Mouse (Mus musculus) brain, adult 2 months (tissue): ENCODE measurements around the gene Cds1.
"Not testable (repeated sequence)": the region's sequence is repeated elsewhere in the genome, so short reads cannot be mapped to it uniquely, and the experiment has no call there.

Source experiments
- DNase-seq: peaks from one replicate; pipeline ENCODE4 v3.0.0; 2011; ENCODE audit warnings: low read depth, low spot score

Gene Cds1

GRCm38 (mm10) chr5:101828932-101829331 lies 64.0 kb downstream of the Cds1 start:
- DNase-seq, result no peak

- peak; percentile 29 for DNase-seq
Measured at GRCm38 (mm10) chr5:101830180-101830579, 65.2 kb downstream of the Cds1 start.

- peak; percentile 88 for DNase-seq
Measured at GRCm38 (mm10) chr5:101832042-101832441, 67.1 kb downstream of the Cds1 start.

- no peak for DNase-seq
Measured at GRCm38 (mm10) chr5:101832991-101833390, 68.1 kb downstream of the Cds1 start.

GRCm38 (mm10) chr5:101833875-101834274 lies 68.9 kb downstream of the Cds1 start:
- DNase-seq, result no peak

- no peak for DNase-seq
Measured at GRCm38 (mm10) chr5:101836221-101836620, 71.3 kb downstream of the Cds1 start.

GRCm38 (mm10) chr5:101837605-101838004 lies 72.7 kb downstream of the Cds1 start:
- DNase-seq, result not testable (repeated sequence)

GRCm38 (mm10) chr5:101840476-101840875 lies 75.5 kb downstream of the Cds1 start:
- DNase-seq, result peak; percentile 72

GRCm38 (mm10) chr5:101845011-101845410 lies 80.1 kb downstream of the Cds1 start:
- DNase-seq, result peak; percentile 67

GRCm38 (mm10) chr5:101845930-101846329 lies 81.0 kb downstream of the Cds1 start:
- DNase-seq, result no peak

- DNase-seq, result no peak
Measured at GRCm38 (mm10) chr5:101847323-101847722, 82.4 kb downstream of the Cds1 start.

- peak; percentile 70 for DNase-seq
Measured at GRCm38 (mm10) chr5:101847762-101848161, 82.8 kb downstream of the Cds1 start.

- DNase-seq, result no peak
Measured at GRCm38 (mm10) chr5:101851133-101851532, 86.2 kb downstream of the Cds1 start.

GRCm38 (mm10) chr5:101852116-101852680 lies 87.3 kb downstream of the Cds1 start:
- DNase-seq, result no peak

- no peak for DNase-seq
Measured at GRCm38 (mm10) chr5:101854100-101854499, 89.2 kb downstream of the Cds1 start.

- DNase-seq, result peak; percentile 61
Measured at GRCm38 (mm10) chr5:101854667-101855066, 89.7 kb downstream of the Cds1 start.

- DNase-seq, result no peak
Measured at GRCm38 (mm10) chr5:101855475-101855874, 90.5 kb downstream of the Cds1 start.

GRCm38 (mm10) chr5:101858891-101859436 lies 94.0 kb downstream of the Cds1 start:
- no peak for DNase-seq

GRCm38 (mm10) chr5:101861786-101862571 lies 97.0 kb downstream of the Cds1 start:
- peak; percentile 55 for DNase-seq

GRCm38 (mm10) chr5:101862651-101863050 lies 97.7 kb downstream of the Cds1 start:
- DNase-seq, result no peak

- peak; percentile 49 for DNase-seq
Measured at GRCm38 (mm10) chr5:101863946-101864345, 99.0 kb downstream of the Cds1 start.

GRCm38 (mm10) chr5:101866722-101867121 lies 101.8 kb downstream of the Cds1 start:
- DNase-seq, result no peak
